Mouse (Mus musculus) lung, postnatal 25 days (tissue): ENCODE data around the gene Unc13a.
"Not testable (repeated sequence)": the region's sequence is repeated elsewhere in the genome, so short reads cannot be mapped to it uniquely, and the experiment has no call there.

ENCODE experiments used
- DNase-seq: peaks from one replicate; pipeline ENCODE4 v3.0.0; 2022; ENCODE audit warnings: low spot score

Gene Unc13a

GRCm38 (mm10) chr8:71671549-71671965 is at the start of gene Unc13a:
Unc13a (minus strand) TSS chr8:71671757.
- peak; percentile 86 for DNase-seq

- no peak for DNase-seq
Measured at GRCm38 (mm10) chr8:71719928-71720457, 48.4 kb upstream of the Unc13a start.

- no peak for DNase-seq
Measured at GRCm38 (mm10) chr8:71719218-71719617, 47.7 kb upstream of the Unc13a start.

- DNase-seq: no peak
Measured at GRCm38 (mm10) chr8:71718252-71718651, 46.7 kb upstream of the Unc13a start.

GRCm38 (mm10) chr8:71717096-71717495 is 45.5 kb upstream of the Unc13a start:
- DNase-seq: no peak

- no peak for DNase-seq
Measured at GRCm38 (mm10) chr8:71716561-71717053, 45.0 kb upstream of the Unc13a start.

GRCm38 (mm10) chr8:71715531-71715930 is 44.0 kb upstream of the Unc13a start:
- DNase-seq: no peak

- no peak for DNase-seq
Measured at GRCm38 (mm10) chr8:71711574-71711973, 40.0 kb upstream of the Unc13a start.

GRCm38 (mm10) chr8:71709800-71710446 is 38.4 kb upstream of the Unc13a start:
- peak; percentile 79 for DNase-seq

- DNase-seq: no peak
Measured at GRCm38 (mm10) chr8:71709134-71709799, 37.7 kb upstream of the Unc13a start.

- peak; percentile 31 for DNase-seq
Measured at GRCm38 (mm10) chr8:71707874-71708273, 36.3 kb upstream of the Unc13a start.

- DNase-seq: not testable (repeated sequence)
Measured at GRCm38 (mm10) chr8:71703400-71703799, 31.8 kb upstream of the Unc13a start.

- no peak for DNase-seq
Measured at GRCm38 (mm10) chr8:71702923-71703322, 31.4 kb upstream of the Unc13a start.

- DNase-seq: no peak
Measured at GRCm38 (mm10) chr8:71702087-71702432, 30.5 kb upstream of the Unc13a start.

- DNase-seq: no peak
Measured at GRCm38 (mm10) chr8:71701414-71702086, 30.0 kb upstream of the Unc13a start, which contains the start of gene B3gnt3. B3gnt3 (minus strand) TSS chr8:71701789.

GRCm38 (mm10) chr8:71700493-71701269 is 29.1 kb upstream of the Unc13a start:
- DNase-seq: peak; percentile 45

- not testable (repeated sequence) for DNase-seq
Measured at GRCm38 (mm10) chr8:71695456-71695855, 23.9 kb upstream of the Unc13a start.

GRCm38 (mm10) chr8:71693166-71694041 is 21.8 kb upstream of the Unc13a start:
- DNase-seq: no peak

- DNase-seq: no peak
Measured at GRCm38 (mm10) chr8:71692509-71692908, 21.0 kb upstream of the Unc13a start.

- no peak for DNase-seq
Measured at GRCm38 (mm10) chr8:71689028-71689427, 17.5 kb upstream of the Unc13a start, which contains the start of gene Insl3. Insl3 (plus strand) TSS chr8:71689214.

GRCm38 (mm10) chr8:71687616-71688015 is 16.1 kb upstream of the Unc13a start:
- no peak for DNase-seq
